Mouse (Mus musculus): ENCODE measurements at regions not wholly inside any gene's neighbourhood (a gene's known extent, or its start where the extent isn't known, plus 50 kb on each side); places are given as distances from the start of the nearest gene placed in this dataset.

- DNase-seq: no peak
These were observed 271.7 kb downstream of the Rps6kc1 start for GRCm38 (mm10) chr1:190639846-190640245.

GRCm38 (mm10) chr1:190634935-190635334, 276.6 kb downstream of the Rps6kc1 start:
- no peak for DNase-seq

GRCm38 (mm10) chr1:190631641-190632040, 279.9 kb downstream of the Rps6kc1 start:
- DNase-seq: no peak

- no peak for DNase-seq
These were observed 281.4 kb downstream of the Rps6kc1 start for GRCm38 (mm10) chr1:190630193-190630592.

- no peak for DNase-seq
These were observed 287.7 kb downstream of the Rps6kc1 start for GRCm38 (mm10) chr1:190623916-190624315.

- DNase-seq: no peak
These were observed 311.1 kb downstream of the Rps6kc1 start for GRCm38 (mm10) chr1:190600425-190600824.

GRCm38 (mm10) chr1:190599622-190600021, 311.9 kb downstream of the Rps6kc1 start:
- DNase-seq: no peak

- no peak for DNase-seq
These were observed 315.4 kb downstream of the Rps6kc1 start for GRCm38 (mm10) chr1:190596209-190596608.

GRCm38 (mm10) chr1:190591621-190592020, 319.9 kb downstream of the Rps6kc1 start:
- DNase-seq: no peak

GRCm38 (mm10) chr1:190589586-190589985, 322.0 kb downstream of the Rps6kc1 start:
- DNase-seq: no peak

GRCm38 (mm10) chr1:190583272-190583671, 328.3 kb downstream of the Rps6kc1 start:
- no peak for DNase-seq

GRCm38 (mm10) chr1:190580653-190581052, 330.9 kb downstream of the Rps6kc1 start:
- no peak for DNase-seq

- DNase-seq: no peak
These were observed 340.6 kb downstream of the Rps6kc1 start for GRCm38 (mm10) chr1:190570981-190571380.

- no peak for DNase-seq
These were observed 341.0 kb downstream of the Rps6kc1 start for GRCm38 (mm10) chr1:190570563-190570962.

- DNase-seq: no peak
These were observed 344.8 kb downstream of the Rps6kc1 start for GRCm38 (mm10) chr1:190566744-190567143.

- DNase-seq: no peak
These were observed 348.6 kb downstream of the Rps6kc1 start for GRCm38 (mm10) chr1:190562865-190563457.

GRCm38 (mm10) chr1:190560086-190560485, 351.5 kb downstream of the Rps6kc1 start:
- no peak for DNase-seq

GRCm38 (mm10) chr1:190541892-190542291, 369.7 kb downstream of the Rps6kc1 start:
- no peak for DNase-seq

- DNase-seq: no peak
These were observed 362.6 kb upstream of the Prox1 start for GRCm38 (mm10) chr1:190532879-190533676.

- DNase-seq: no peak
These were observed 360.7 kb upstream of the Prox1 start for GRCm38 (mm10) chr1:190531224-190531623.

GRCm38 (mm10) chr1:190530079-190530478, 359.6 kb upstream of the Prox1 start:
- DNase-seq: no peak

- DNase-seq: no peak
These were observed 357.1 kb upstream of the Prox1 start for GRCm38 (mm10) chr1:190527545-190528137.

GRCm38 (mm10) chr1:190526634-190527033, 356.1 kb upstream of the Prox1 start:
- no peak for DNase-seq

GRCm38 (mm10) chr1:190526046-190526445, 355.5 kb upstream of the Prox1 start:
- no peak for DNase-seq

Data from right cerebral cortex, postnatal 14 days (tissue).